In the genomic region with DNA sequence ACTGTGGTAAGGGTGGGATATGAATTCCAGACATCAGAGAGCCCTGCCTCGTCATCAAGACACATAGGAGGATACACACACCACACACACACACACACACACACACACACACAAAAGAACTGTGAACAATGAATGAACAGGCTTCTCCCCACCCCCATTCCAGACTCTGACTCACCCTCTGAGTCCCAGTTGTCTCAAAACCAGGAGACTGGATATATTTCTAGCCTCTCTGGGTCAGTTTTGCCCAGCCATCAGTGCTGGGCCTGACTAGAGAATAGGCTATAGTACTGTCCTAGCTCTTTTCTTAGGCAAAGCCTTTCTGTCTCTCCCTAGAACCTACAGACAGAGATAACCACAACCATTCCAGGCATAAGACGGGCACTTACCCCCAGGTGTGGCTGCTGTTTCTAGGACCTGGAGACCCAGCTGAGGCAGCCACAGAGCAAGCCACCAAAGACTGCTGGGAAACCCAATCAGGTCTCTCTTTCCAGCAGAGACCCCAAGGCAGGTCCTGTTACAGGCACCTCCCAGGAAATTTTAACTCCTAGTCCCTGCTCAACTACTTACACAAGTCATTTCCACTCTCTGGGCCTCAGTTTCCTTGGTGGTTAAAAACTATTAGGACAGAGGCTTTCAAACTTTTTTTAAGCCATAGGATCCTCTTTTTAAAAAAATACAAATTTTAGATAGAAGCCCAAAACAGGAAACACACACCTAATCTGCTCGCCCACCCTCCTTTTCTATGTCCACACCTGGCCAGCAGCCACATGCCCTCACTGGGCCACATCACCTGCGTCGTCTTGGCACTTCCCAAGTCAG, we compare ENCODE assay signal across 7 mouse cellular contexts. TPM values are rescaled to one million over a fixed set of nuclear protein-coding genes. Genes with fewer than 3 reads are reported as not detected.
A peak's percentile ranks its signal among the peaks of the same experiment; 100 is the strongest.
DNase-seq lines count a peak whose midpoint lies in the region; ATAC-seq lines count a peak whose summit lies in the region.

No protein-coding gene starts in this region.

- WGBS in embryonic facial prominence, embryonic 10.5 days = 23% methylated on average over 5 of the region's 5 CpGs
- 19% methylated on average over 5 of the region's 5 CpGs for WGBS in hindbrain, embryonic 11.5 days
- WGBS in lung, embryonic 16.5 days = 25% methylated on average over 5 of the region's 5 CpGs

- peaks cover 21% of the 10 kb centered on the region for H3K36me3 ChIP-seq in embryonic facial prominence, embryonic 10.5 days (replicated peaks)
- no peaks in the 10 kb centered on the region for H3K36me3 ChIP-seq in hindbrain, embryonic 11.5 days (ENCODE audit: control insufficient read depth, insufficient read depth, low read length)
- H3K36me3 ChIP-seq in lung, embryonic 16.5 days (ENCODE audit: control insufficient read depth, insufficient read depth, low read length) = peaks cover 15% of the 10 kb centered on the region

- H3K9ac ChIP-seq in hindbrain, embryonic 11.5 days (ENCODE audit: low read depth, low read length) = peak overlapping the region; percentile 90
- H3K9ac ChIP-seq in lung, embryonic 16.5 days (ENCODE audit: low read length) = peak overlapping the region; percentile 97

- DNase-seq in right cerebral cortex, adult 18-20 months = peak; percentile 52
- no peak for DNase-seq in right cerebral cortex, postnatal 14 days
- peak; percentile 27 for DNase-seq in embryonic facial prominence, embryonic 10.5 days (ENCODE audit: low spot score)
- DNase-seq in hindbrain, embryonic 11.5 days (ENCODE audit: low spot score) = peak; percentile 19
- no peak for DNase-seq in embryo, embryonic 10.5 days (ENCODE audit: low spot score)
- no peak for DNase-seq in c-Kit-positive CD71-positive TER-119-positive erythroid progenitor cells, embryonic 14.5 days (ENCODE audit: low spot score)

- H3K4me3 ChIP-seq in embryonic facial prominence, embryonic 10.5 days = peak overlapping the region; percentile 92
- H3K4me3 ChIP-seq in hindbrain, embryonic 11.5 days (ENCODE audit: low read depth, low read length) = peak overlapping the region; percentile 91
- H3K4me3 ChIP-seq in lung, embryonic 16.5 days (ENCODE audit: low read length) = peak overlapping the region; percentile 87

- no peaks in the 10 kb centered on the region for H3K9me3 ChIP-seq in embryonic facial prominence, embryonic 10.5 days
- H3K9me3 ChIP-seq in hindbrain, embryonic 11.5 days (ENCODE audit: control insufficient read depth, low read length) = no peaks in the 10 kb centered on the region
- no peaks in the 10 kb centered on the region for H3K9me3 ChIP-seq in lung, embryonic 16.5 days (ENCODE audit: control insufficient read depth, low read length)

- H3K27me3 ChIP-seq in embryonic facial prominence, embryonic 10.5 days (replicated peaks; ENCODE audit: low read depth, poor library complexity, severe bottlenecking) = peaks cover 28% of the 10 kb centered on the region
- H3K27me3 ChIP-seq in hindbrain, embryonic 11.5 days (ENCODE audit: control insufficient read depth, insufficient read depth, low read length) = no peaks in the 10 kb centered on the region
- H3K27me3 ChIP-seq in lung, embryonic 16.5 days (ENCODE audit: control insufficient read depth, insufficient read depth, low read depth, low read length) = no peaks in the 10 kb centered on the region

- H3K4me1 ChIP-seq in embryonic facial prominence, embryonic 10.5 days = peaks cover 49% of the 10 kb centered on the region
- peaks cover 6% of the 10 kb centered on the region; the same call in 1 of the 2 replicates for H3K4me1 ChIP-seq in hindbrain, embryonic 11.5 days (replicated peaks; ENCODE audit: control insufficient read depth, insufficient read depth, low read length)
- H3K4me1 ChIP-seq in lung, embryonic 16.5 days (replicated peaks; ENCODE audit: control insufficient read depth, insufficient read depth, low read length) = peaks cover 30% of the 10 kb centered on the region

- peak overlapping the region; percentile 94 for H3K27ac ChIP-seq in embryonic facial prominence, embryonic 10.5 days (replicated peaks)
- no peak overlapping the region for H3K27ac ChIP-seq in hindbrain, embryonic 11.5 days (ENCODE audit: low read depth, low read length)
- H3K27ac ChIP-seq in lung, embryonic 16.5 days (ENCODE audit: low read length) = peak overlapping the region; percentile 92

- H3K4me2 ChIP-seq in hindbrain, embryonic 11.5 days (replicated peaks; ENCODE audit: low read depth, low read length) = peak overlapping the region; percentile 92
- peak overlapping the region; percentile 95 for H3K4me2 ChIP-seq in lung, embryonic 16.5 days (ENCODE audit: low read depth, low read length)

- ATAC-seq in hindbrain, embryonic 11.5 days (ENCODE audit: low FRiP score) = no peak; the same call in 1 of the 2 replicates
- no peak for ATAC-seq in lung, embryonic 16.5 days (ENCODE audit: low read depth)

RNA-seq across cellular contexts. Expression of a gene that starts 4.0 kb away (rescaled TPM):
- 6.0 and 6.3 TPM in 2 replicates for polyA plus RNA-seq in embryonic facial prominence, embryonic 10.5 days (2016; fragmentation: Nextera tagmentation; extraction: Ambion mirVana)
- 3.4 and 4.1 TPM in 2 replicates for polyA plus RNA-seq in hindbrain, embryonic 11.5 days (2014; fragmentation: Nextera tagmentation; extraction: Ambion mirVana)
- polyA plus RNA-seq in lung, embryonic 16.5 days (2015; fragmentation: Nextera tagmentation; extraction: Ambion mirVana) = 12.6 and 12.7 TPM in 2 replicates

RNA-seq across cellular contexts. Expression of a gene that starts 13.5 kb away (rescaled TPM):
- 8.2 and 8.4 TPM in 2 replicates for polyA plus RNA-seq in embryonic facial prominence, embryonic 10.5 days (2016; fragmentation: Nextera tagmentation; extraction: Ambion mirVana)
- polyA plus RNA-seq in hindbrain, embryonic 11.5 days (2014; fragmentation: Nextera tagmentation; extraction: Ambion mirVana) = 5.8 and 9.5 TPM in 2 replicates
- 18.5 and 19.3 TPM in 2 replicates for polyA plus RNA-seq in lung, embryonic 16.5 days (2015; fragmentation: Nextera tagmentation; extraction: Ambion mirVana)

RNA-seq across cellular contexts. Expression of a gene that starts 30.1 kb away (rescaled TPM):
- 20.2 and 21.0 TPM in 2 replicates for polyA plus RNA-seq in embryonic facial prominence, embryonic 10.5 days (2016; fragmentation: Nextera tagmentation; extraction: Ambion mirVana)
- polyA plus RNA-seq in hindbrain, embryonic 11.5 days (2014; fragmentation: Nextera tagmentation; extraction: Ambion mirVana) = 7.7 and 9.8 TPM in 2 replicates
- polyA plus RNA-seq in lung, embryonic 16.5 days (2015; fragmentation: Nextera tagmentation; extraction: Ambion mirVana) = 20.4 and 21.1 TPM in 2 replicates

RNA-seq across cellular contexts. Expression of a gene that starts 58.3 kb away (rescaled TPM):
- polyA plus RNA-seq in embryonic facial prominence, embryonic 10.5 days (2016; fragmentation: Nextera tagmentation; extraction: Ambion mirVana) = 23.3 and 30.3 TPM in 2 replicates
- polyA plus RNA-seq in hindbrain, embryonic 11.5 days (2014; fragmentation: Nextera tagmentation; extraction: Ambion mirVana) = 18.4 and 25.3 TPM in 2 replicates
- polyA plus RNA-seq in lung, embryonic 16.5 days (2015; fragmentation: Nextera tagmentation; extraction: Ambion mirVana) = 20.9 and 21.9 TPM in 2 replicates

Comparison
In these comparisons a context has a peak if more than half of its experiments do, and no peak if none do; other contexts are left out.
1. DNase-seq: peak in right cerebral cortex, adult 18-20 months (single experiment), embryonic facial prominence, embryonic 10.5 days (single experiment) and hindbrain, embryonic 11.5 days (single experiment); none in right cerebral cortex, postnatal 14 days (single experiment), embryo, embryonic 10.5 days (single experiment) and c-Kit-positive CD71-positive TER-119-positive erythroid progenitor cells, embryonic 14.5 days (single experiment).
2. Peak in every context shown above with its lines, with median percentiles within 50 percentile points of each other: H3K4me3 ChIP-seq.